Mouse (Mus musculus): ENCODE measurements at regions not wholly inside any gene's neighbourhood (a gene's known extent, or its start where the extent isn't known, plus 50 kb on each side); places are given as distances from the start of the nearest gene placed in this dataset.
A peak's percentile ranks its signal among the peaks of the same experiment; 100 is the strongest.

DNA sequence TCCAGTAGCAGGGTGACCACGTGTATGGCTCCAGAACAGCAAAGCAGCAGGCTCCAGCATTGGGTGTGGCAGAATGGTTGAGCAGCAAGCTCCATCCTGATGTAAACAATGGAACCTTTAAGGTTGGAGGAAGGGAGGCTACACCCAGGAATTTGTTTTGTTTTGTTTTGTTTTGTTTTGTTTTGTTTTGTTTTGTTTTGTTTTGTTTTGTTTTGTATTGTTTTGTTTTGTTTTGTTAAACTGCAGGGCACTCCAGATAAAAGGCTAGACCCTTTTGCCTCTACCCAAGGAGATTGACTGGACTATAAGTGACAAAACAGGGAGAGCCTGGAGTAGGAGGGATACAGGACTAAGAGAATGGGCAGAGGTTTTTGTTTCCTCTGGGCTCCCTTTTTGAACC is 647.5 kb downstream of the Kcnj3 start:
- no peak for DNase-seq (ENCODE audit: low spot score)

DNA sequence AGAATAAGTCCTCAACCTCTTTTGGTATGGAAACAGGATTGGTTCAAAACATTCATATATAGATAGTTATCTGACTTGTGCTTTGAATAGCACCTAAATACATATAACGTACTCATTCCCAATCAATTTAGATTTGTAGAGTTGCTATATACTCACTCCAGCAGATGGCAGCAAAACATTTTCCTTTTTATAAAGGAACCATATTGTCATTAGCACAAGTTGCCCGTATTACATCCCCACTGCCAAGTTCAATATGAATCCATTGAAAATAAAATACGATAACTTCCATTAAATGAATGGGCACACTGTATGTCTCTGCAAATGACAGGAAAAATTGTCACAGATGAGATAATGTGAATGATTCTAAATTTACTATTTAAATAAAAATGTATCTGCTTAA is 673.8 kb downstream of the Kcnj3 start:
- DNase-seq (ENCODE audit: low spot score), result peak; percentile 75

DNA sequence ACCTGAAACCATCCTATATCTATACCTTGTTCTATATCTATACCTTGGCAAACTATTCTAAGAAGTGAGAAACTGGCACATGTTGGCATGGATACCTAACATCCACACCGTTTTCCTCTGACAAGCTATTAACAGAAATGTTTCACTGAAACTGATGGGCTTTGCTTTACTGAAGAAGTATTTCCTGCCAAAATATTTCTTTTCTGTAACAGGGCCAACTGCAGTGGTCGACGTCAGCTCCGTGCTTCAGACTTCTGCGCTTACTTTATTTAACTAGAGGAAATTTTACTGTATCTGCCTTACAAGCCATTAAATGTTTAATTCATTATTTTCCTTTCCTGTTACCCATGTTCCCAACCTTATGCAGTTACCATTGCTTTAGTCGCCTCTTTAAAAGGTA is 674.2 kb downstream of the Kcnj3 start:
- DNase-seq (ENCODE audit: low spot score), result no peak

DNA sequence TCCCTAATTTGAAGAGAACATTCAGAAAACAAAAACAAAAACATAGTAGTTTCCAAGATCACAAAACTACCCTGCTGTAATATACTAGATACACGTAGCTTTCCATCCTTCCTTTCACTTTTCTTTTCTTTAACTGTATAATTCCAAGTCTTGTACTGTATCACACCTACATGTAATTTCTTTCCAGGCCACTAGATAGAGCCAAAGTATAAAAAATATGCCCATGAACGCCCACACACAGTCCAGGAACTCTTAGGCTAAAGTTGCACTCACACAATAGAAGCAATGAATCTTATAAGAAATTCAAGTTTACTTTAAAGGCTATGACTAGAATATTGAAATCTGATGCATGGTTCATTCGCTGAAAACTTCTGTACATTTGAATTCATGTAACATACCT is 678.7 kb downstream of the Kcnj3 start:
- DNase-seq (ENCODE audit: low spot score), result peak; percentile 75

DNA sequence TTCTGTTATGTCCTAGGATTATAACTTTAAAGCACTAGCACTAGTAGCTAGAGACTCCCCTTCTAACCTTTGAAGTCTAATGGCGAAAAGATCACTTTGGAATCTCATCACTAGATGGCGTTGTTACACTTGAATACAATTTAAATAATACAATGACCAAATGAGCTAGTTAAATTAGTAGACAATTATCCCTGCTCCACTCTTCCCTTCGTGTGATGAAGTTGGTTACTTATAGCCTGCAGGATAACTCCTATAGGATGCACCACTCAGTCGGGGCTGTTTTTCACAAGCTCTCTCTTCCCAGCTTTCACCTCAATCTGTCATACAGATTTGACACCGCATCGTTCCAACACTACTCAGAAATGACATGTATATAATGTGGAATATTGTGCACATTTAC is 683.6 kb downstream of the Kcnj3 start:
- DNase-seq (ENCODE audit: low spot score), result peak; percentile 81

DNA sequence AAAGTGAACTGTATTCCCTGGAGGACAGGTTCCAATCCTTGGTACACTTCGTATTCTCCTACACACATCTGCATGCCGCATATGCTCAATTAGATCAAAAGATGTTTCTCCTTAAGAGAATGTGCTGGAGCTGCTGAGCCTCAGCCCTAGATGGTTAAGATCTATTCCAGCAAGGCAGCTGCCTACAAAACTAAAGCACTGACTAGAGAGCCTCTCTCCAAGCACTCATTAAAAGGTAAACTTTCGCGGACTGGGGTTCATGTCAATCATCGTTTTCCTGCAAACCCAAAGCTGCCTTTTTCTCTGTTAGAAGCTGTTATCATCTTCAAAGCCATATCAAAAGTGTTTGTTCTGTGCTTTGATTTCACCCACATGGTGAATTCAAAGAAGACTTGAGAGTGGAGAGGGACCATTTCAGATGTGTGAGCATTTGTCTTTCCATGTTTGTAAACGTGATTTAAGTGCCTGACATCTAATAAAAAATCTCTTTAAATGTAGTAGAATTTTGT is 711.4 kb downstream of the Kcnj3 start:
- DNase-seq (ENCODE audit: low spot score), result no peak

DNA sequence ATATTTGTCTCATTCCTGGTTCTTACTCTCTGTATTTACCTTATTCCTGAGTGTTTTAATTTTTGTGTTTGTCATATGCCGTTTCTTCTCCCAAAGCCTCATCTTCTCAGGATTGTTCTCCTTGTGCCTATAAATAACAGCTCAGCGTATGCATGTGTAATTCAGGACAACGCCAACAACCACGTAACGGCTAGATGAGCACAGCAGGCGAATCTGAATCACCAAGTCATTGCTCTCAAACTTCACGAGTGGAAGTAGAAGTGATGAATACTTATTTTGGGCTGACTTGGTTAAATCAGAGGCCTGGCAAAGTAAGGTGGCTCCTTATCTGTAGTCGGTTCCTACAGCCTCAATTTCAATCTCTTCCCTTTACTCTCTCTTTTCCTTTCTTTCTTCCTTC is 760.7 kb downstream of the Kcnj3 start:
- no peak for DNase-seq (ENCODE audit: low spot score)

DNA sequence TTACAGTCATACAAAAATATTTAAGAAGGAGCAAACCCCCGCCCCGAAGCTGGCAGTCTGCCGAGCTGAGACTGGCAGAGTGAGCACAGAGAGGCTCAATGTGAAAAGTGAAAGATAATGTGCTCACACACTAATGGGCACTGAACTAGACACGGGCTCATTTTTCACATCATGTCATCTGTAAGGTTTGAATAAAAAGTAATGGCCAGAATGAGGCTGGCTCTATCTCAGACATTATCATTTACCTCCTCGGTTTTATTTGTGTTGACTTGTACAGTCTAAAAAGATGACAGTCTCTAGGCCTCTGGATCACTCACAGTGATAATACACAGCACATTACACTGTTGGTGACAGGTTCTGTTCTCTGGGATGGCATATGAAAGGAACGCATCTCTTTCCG is 791.7 kb downstream of the Kcnj3 start:
- no peak for DNase-seq (ENCODE audit: low spot score)

DNA sequence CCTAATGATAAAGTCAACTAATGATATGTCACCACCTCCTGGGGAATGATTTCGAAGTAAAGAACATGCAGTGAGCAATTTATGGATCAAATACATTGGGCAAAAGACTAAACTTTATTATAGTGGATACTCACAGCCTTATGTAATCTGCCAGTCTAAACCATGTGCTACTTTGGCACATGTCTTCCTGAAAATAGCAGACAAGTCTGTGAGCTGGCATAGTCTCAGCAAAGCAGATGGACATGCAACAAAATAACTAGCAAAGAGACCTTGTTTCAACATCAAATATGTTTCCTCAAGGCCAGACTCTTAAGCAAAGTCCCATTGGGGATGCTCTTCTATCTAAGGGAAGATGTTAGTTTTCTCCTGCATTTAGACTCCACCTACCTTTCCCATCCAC is 797.3 kb downstream of the Kcnj3 start:
- DNase-seq (ENCODE audit: low spot score), result no peak

DNA sequence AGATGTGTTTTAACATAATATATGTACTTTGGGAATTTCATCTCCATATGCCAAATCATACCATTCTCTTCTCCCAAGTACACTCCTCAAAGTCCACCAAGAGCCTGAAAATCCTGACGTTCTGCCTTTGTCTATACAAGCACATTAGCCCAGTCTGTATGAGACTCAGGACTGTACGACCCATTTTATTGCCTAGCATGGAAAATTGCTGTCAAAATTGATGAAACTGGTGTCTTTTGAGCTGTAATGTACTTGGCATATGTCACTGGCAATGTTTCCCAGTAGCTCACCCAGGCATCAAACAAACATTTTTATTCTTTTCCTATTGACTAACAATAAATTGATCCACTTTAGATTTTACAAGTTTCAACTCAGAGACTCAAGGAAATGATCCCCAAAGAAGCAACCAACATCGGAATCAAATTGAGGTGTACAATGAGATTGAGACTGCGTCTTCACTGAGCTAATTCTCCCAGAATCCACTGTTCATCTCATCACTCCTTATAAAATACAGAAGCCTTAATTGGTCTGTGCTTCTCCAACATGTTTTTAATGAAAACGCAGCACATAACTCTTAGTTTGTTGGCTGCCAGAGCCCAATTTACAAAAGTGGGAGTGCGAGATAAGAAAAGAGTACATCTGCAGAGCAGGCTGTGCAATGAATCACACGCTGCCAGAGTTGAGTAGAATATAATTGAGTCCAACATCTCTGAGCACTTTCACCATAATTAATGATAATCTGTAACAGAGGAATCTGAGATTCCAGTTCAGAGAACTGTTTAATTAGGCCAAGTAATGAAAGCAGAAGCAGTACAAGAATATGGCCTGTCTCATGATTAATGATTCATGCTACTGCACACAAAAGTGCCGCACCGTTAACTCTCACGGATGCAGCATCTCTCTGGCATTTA is 821.5 kb downstream of the Kcnj3 start:
- peak; percentile 9 for DNase-seq (ENCODE audit: low spot score)

DNA sequence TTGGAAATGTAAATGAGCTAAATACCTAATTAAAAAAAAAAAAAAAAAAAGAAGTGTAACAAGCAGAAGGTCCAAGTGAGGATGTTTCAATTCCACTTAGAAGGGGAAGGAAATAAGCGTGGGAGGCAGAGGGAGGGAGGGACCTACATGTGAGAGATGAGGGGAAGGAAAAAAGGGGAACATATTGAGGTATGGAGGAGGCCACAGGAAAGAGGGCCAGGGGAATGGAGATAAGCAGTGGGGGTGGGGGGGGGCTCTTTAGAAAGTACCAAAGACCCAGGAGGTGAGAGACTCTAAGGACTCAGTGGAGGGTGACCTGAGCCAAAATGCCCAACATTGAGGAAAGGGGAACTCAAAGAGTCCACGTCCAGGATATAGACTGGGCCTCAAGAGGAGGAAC is 818.9 kb downstream of the Nr4a2 start:
- no peak for DNase-seq (ENCODE audit: low spot score)

DNA sequence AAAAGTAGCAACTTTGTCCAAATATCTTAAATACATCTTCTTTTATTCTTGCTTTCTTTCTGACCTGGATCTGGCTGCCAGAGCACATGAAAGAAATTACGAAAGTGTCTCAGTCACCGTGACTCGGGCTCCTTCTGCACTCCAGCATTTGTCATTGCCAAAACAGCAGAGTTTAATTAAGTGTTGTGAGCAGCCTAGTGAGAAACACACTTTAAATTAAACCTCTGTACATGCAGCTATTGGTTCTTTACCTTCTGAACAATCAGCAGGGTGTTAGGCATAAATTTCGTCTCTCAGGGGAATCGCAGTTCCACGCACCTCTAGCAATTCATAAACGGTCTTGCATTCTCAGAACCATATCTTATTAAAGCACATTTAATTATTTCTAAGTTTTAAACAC is 802.1 kb downstream of the Nr4a2 start:
- DNase-seq (ENCODE audit: low spot score), result peak; percentile 15

DNA sequence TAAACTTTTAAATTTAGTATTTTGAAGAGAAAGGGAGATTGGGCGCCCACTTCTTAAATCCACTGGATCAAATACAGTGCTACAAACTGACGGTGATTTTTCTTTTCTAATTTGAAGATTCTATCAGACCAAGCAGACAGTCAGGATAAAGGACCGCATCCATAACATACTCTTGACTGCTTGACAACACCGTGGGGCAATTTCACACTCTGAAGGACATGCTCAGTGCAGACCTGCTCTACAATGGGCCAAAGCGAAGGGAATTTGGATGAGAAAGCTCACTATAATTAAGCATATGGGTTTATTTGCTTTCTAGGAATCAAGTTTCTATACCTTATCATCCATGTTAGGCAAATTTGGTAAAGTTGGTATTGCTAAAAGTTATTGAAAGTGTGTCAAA is 801.3 kb downstream of the Nr4a2 start:
- no peak for DNase-seq (ENCODE audit: low spot score)

DNA sequence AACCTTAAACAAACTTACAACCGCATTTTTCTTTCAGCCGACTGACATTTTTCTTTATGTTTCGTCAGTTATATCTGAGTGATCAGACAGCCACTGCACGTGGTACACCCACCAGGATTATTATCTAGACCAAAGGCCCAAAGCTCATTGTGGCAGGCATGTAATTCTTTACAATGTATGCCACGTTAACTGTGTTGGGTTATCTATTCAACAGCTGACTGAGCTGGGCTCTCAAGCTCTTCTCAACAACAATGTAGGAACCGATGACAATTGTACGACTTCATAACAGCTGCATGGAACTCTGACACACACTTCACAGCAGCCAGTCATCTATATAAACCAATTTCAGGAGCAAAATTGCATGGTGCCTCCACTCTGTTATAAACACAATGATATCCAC is 787.8 kb downstream of the Nr4a2 start:
- peak; percentile 30 for DNase-seq (ENCODE audit: low spot score)

DNA sequence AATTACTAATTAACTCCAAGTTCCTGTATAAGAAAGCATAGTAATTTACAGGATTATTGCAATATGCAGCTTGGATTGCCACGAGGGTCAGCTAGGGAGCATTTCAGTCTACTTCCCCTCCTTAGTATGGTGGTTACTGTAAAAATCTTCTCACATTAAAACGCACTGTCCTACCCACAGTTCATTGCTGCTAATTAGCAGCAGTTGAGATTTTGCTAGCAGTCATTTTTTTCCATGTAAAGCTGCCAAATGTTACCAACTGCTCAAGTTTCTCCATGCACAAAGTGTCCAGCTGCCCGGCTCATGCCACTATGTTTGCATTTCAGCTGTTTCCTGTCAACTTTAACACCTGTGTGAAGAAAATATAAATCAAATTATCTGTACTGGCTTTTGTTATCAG is 759.7 kb downstream of the Nr4a2 start:
- DNase-seq (ENCODE audit: low spot score), result no peak

Measured in embryo, embryonic 10.5 days (tissue).